Comparison of ENCODE assay signal across 11 mouse cellular contexts in genomic region chr11:89066750-89067149, GRCm38 (mm10). TPM values are rescaled to one million over a fixed set of nuclear protein-coding genes. Genes with fewer than 3 reads are reported as not detected.
DNase-seq lines count a peak whose midpoint lies in the region; ATAC-seq and TF ChIP-seq lines count a peak whose summit lies in the region.
"Had no signal": no experiment of that assay in that cellular context is flagged by ENCODE, and none has a peak within 500 bp of the region (broad histone marks: within the 10 kb centered on the region; RNA-seq: fewer than 3 reads in every experiment).

Gene Dgke (minus strand): TSS chr11:89066850.

- 0 out of 2 replicates have a peak, but pooled peaks cover 5% of the 10 kb centered on the region for H3K9me3 ChIP-seq in hindbrain, embryonic 12.5 days (replicated peaks)
- no peaks in the 10 kb centered on the region for H3K9me3 ChIP-seq in hindbrain, embryonic 11.5 days (ENCODE audit: control insufficient read depth, low read length)
- H3K9me3 ChIP-seq in E14TG2a.4 (ENCODE audit: low read length), result no peaks in the 10 kb centered on the region
- H3K9me3 ChIP-seq: heart, embryonic 13.5 days had no signal

- H3K36me3 ChIP-seq in hindbrain, embryonic 12.5 days, result no peaks in the 10 kb centered on the region
- H3K36me3 ChIP-seq in hindbrain, embryonic 11.5 days (ENCODE audit: control insufficient read depth, insufficient read depth, low read length), result no peaks in the 10 kb centered on the region
- H3K36me3 ChIP-seq in E14TG2a.4 (ENCODE audit: insufficient read depth, low read length), result no peaks in the 10 kb centered on the region
- H3K36me3 ChIP-seq: heart, embryonic 13.5 days had no signal

- no peak within 1 kb of the TSS for H3K4me3 ChIP-seq in hindbrain, embryonic 12.5 days
- H3K4me3 ChIP-seq in hindbrain, embryonic 11.5 days (ENCODE audit: low read depth, low read length), result no peak within 1 kb of the TSS
- H3K4me3 ChIP-seq in E14TG2a.4 (replicated peaks; ENCODE audit: low read length), result peak within 1 kb of the TSS; percentile 57
- H3K4me3 ChIP-seq: erythroblast, embryonic 14.5 days; heart, embryonic 13.5 days had no signal

- DNase-seq in hindbrain, embryonic 11.5 days (ENCODE audit: low spot score), result no peak
- no peak for DNase-seq in adrenal gland, postnatal 10 days
- no peak for DNase-seq in left cerebral cortex, postnatal 10 days (ENCODE audit: extremely low spot score in 1 of 2, low spot score in 2 of 2)
- no peak for DNase-seq in spleen, postnatal 4 days (ENCODE audit: low spot score in 2 of 2)
- no peak for DNase-seq in B cell, adult 2 months
- no peak for DNase-seq in MN1 (ENCODE audit: low spot score)
- DNase-seq: cerebellum, adult 11-12 months had no signal

- H3K27me3 ChIP-seq in hindbrain, embryonic 12.5 days, result no peaks in the 10 kb centered on the region
- H3K27me3 ChIP-seq in hindbrain, embryonic 11.5 days (ENCODE audit: control insufficient read depth, insufficient read depth, low read length), result no peaks in the 10 kb centered on the region
- H3K27me3 ChIP-seq in E14TG2a.4 (ENCODE audit: insufficient read depth, low read length), result no peaks in the 10 kb centered on the region
- H3K27me3 ChIP-seq: heart, embryonic 13.5 days had no signal

- no peak within 1 kb of the TSS for H3K4me2 ChIP-seq in hindbrain, embryonic 12.5 days (replicated peaks)
- no peak within 1 kb of the TSS for H3K4me2 ChIP-seq in hindbrain, embryonic 11.5 days (replicated peaks; ENCODE audit: low read depth, low read length)
- H3K4me2 ChIP-seq: heart, embryonic 13.5 days had no signal

- no peak within 1 kb of the TSS for H3K27ac ChIP-seq in hindbrain, embryonic 12.5 days
- no peak within 1 kb of the TSS for H3K27ac ChIP-seq in hindbrain, embryonic 11.5 days (ENCODE audit: low read depth, low read length)
- H3K27ac ChIP-seq: heart, embryonic 13.5 days had no signal

- H3K4me1 ChIP-seq in hindbrain, embryonic 12.5 days, result no peaks in the 10 kb centered on the region
- H3K4me1 ChIP-seq in hindbrain, embryonic 11.5 days (replicated peaks; ENCODE audit: control insufficient read depth, insufficient read depth, low read length), result no peaks in the 10 kb centered on the region
- H3K4me1 ChIP-seq in E14TG2a.4 (replicated peaks; ENCODE audit: low read depth, low read length), result peaks cover 69% of the 10 kb centered on the region

- no peak within 1 kb of the TSS for H3K9ac ChIP-seq in hindbrain, embryonic 12.5 days
- H3K9ac ChIP-seq in hindbrain, embryonic 11.5 days (ENCODE audit: low read depth, low read length), result no peak within 1 kb of the TSS
- H3K9ac ChIP-seq: heart, embryonic 13.5 days had no signal

- no peak for TF ChIP-seq CTCF in E14TG2a.4 (conservative IDR thresholded peaks at IDR 0.05; ENCODE audit: low read length)

- 91% methylated on average over 1 of the region's 1 CpGs for WGBS in hindbrain, embryonic 12.5 days
- 94% methylated on average over 1 of the region's 1 CpGs for WGBS in hindbrain, embryonic 11.5 days

- ATAC-seq in hindbrain, embryonic 12.5 days (ENCODE audit: low FRiP score), result no peak
- no peak for ATAC-seq in hindbrain, embryonic 11.5 days (ENCODE audit: low FRiP score)

- intact Hi-C loops in left cerebral cortex, postnatal 10 days (cut with DNase I), result no loop called here

RNA-seq across cellular contexts. Expression of gene Dgke, which starts in this region (rescaled TPM):
- 10.6 and 11.9 TPM in 2 replicates for polyA plus RNA-seq in hindbrain, embryonic 12.5 days (2016; fragmentation: Nextera tagmentation; extraction: Ambion mirVana)
- 4.1 and 5.2 TPM in 2 replicates for polyA plus RNA-seq in hindbrain, embryonic 11.5 days (2014; fragmentation: Nextera tagmentation; extraction: Ambion mirVana)
- 10 to 100 TPM; 10.5 to 12.8 TPM for total RNA-seq in adrenal gland, postnatal 10 days (2021)
- 10 to 100 TPM; 42.4 to 42.9 TPM for total RNA-seq in left cerebral cortex, postnatal 10 days (2021)
- polyA plus RNA-seq: erythroblast, embryonic 14.5 days had no signal
